Mouse (Mus musculus): ENCODE measurements around the gene Ppfia2. TPM values are rescaled to one million over a fixed set of nuclear protein-coding genes. Genes with fewer than 3 reads are reported as not detected.

The Ppfia2 gene
- polyA plus RNA-seq, 1 experiment from 2014 or later = 0.02 TPM

- no peak overlapping the region for H3K4me2 ChIP-seq
- no peak overlapping the region for H3K9ac ChIP-seq
- no peak for ATAC-seq
- H3K4me1 ChIP-seq = no peaks in the 10 kb centered on the region
- H3K4me3 ChIP-seq = no peak overlapping the region
- no peaks in the 10 kb centered on the region for H3K36me3 ChIP-seq
- H3K27me3 ChIP-seq (replicated peaks) = no peaks in the 10 kb centered on the region
- H3K27ac ChIP-seq = no peak overlapping the region
- H3K9me3 ChIP-seq (replicated peaks) = no peaks in the 10 kb centered on the region
- 74% methylated on average over 2 of the region's 2 CpGs for WGBS (ENCODE audit: insufficient replicate concordance)
Measured at GRCm38 (mm10) chr10:106719936-106720335, 249.8 kb downstream of the Ppfia2 start.

GRCm38 (mm10) chr10:106732265-106732664 lies 262.1 kb downstream of the Ppfia2 start:
- H3K9ac ChIP-seq = no peak overlapping the region
- ATAC-seq = no peak
- no peak overlapping the region for H3K27ac ChIP-seq
- no peaks in the 10 kb centered on the region for H3K36me3 ChIP-seq
- no peak overlapping the region for H3K4me3 ChIP-seq
- no peak overlapping the region for H3K4me2 ChIP-seq
- WGBS (ENCODE audit: insufficient replicate concordance) = 49% methylated on average over 2 of the region's 2 CpGs
- H3K9me3 ChIP-seq (replicated peaks) = no peaks in the 10 kb centered on the region
- no peaks in the 10 kb centered on the region for H3K27me3 ChIP-seq (replicated peaks)
- H3K4me1 ChIP-seq = no peaks in the 10 kb centered on the region

- Histone ChIP-seq H3K4me1 (no peaks in the 10 kb centered on the region), H3K9me3 (replicated peaks) (no peaks in the 10 kb centered on the region), H3K9ac (no peak overlapping the region), H3K4me2 (no peak overlapping the region), H3K27ac (no peak overlapping the region), H3K4me3 (no peak overlapping the region), H3K36me3 (no peaks in the 10 kb centered on the region), H3K27me3 (replicated peaks) (no peaks in the 10 kb centered on the region)
- ATAC-seq = no peak
- WGBS (ENCODE audit: insufficient replicate concordance) = 78% methylated on average over 4 of the region's 4 CpGs
Measured at GRCm38 (mm10) chr10:106736230-106737063, 266.3 kb downstream of the Ppfia2 start.

GRCm38 (mm10) chr10:106738190-106738589 lies 268.1 kb downstream of the Ppfia2 start:
- Histone ChIP-seq H3K9me3 (replicated peaks) (no peaks in the 10 kb centered on the region), H3K36me3 (no peaks in the 10 kb centered on the region), H3K9ac (no peak overlapping the region), H3K4me1 (no peaks in the 10 kb centered on the region), H3K27ac (no peak overlapping the region), H3K4me3 (no peak overlapping the region), H3K4me2 (no peak overlapping the region), H3K27me3 (replicated peaks) (no peaks in the 10 kb centered on the region)
- ATAC-seq = no peak
- 56% methylated on average over 3 of the region's 3 CpGs for WGBS (ENCODE audit: insufficient replicate concordance)

GRCm38 (mm10) chr10:106744966-106745365 lies 274.8 kb downstream of the Ppfia2 start:
- no peak overlapping the region for H3K9ac ChIP-seq
- H3K4me3 ChIP-seq = no peak overlapping the region
- no peaks in the 10 kb centered on the region for H3K9me3 ChIP-seq (replicated peaks)
- H3K36me3 ChIP-seq = no peaks in the 10 kb centered on the region
- H3K4me1 ChIP-seq = no peaks in the 10 kb centered on the region
- H3K27me3 ChIP-seq (replicated peaks) = no peaks in the 10 kb centered on the region
- ATAC-seq = no peak
- H3K27ac ChIP-seq = no peak overlapping the region
- H3K4me2 ChIP-seq = no peak overlapping the region

- no peak for ATAC-seq
- H3K9ac ChIP-seq = no peak overlapping the region
- no peaks in the 10 kb centered on the region for H3K36me3 ChIP-seq
- no peaks in the 10 kb centered on the region for H3K9me3 ChIP-seq (replicated peaks)
- no peaks in the 10 kb centered on the region for H3K27me3 ChIP-seq (replicated peaks)
- no peak overlapping the region for H3K4me2 ChIP-seq
- H3K4me1 ChIP-seq = no peaks in the 10 kb centered on the region
- no peak overlapping the region for H3K4me3 ChIP-seq
- 64% methylated on average over 6 of the region's 6 CpGs for WGBS (ENCODE audit: insufficient replicate concordance)
- no peak overlapping the region for H3K27ac ChIP-seq
Measured at GRCm38 (mm10) chr10:106761061-106761460, 290.9 kb downstream of the Ppfia2 start.

GRCm38 (mm10) chr10:106763785-106764184 lies 293.6 kb downstream of the Ppfia2 start:
- H3K36me3 ChIP-seq = no peaks in the 10 kb centered on the region
- no peaks in the 10 kb centered on the region for H3K9me3 ChIP-seq (replicated peaks)
- no peak for ATAC-seq
- H3K4me2 ChIP-seq = no peak overlapping the region
- no peak overlapping the region for H3K4me3 ChIP-seq
- H3K4me1 ChIP-seq = no peaks in the 10 kb centered on the region
- H3K9ac ChIP-seq = no peak overlapping the region
- 67% methylated on average over 7 of the region's 7 CpGs for WGBS (ENCODE audit: insufficient replicate concordance)
- H3K27me3 ChIP-seq (replicated peaks) = no peaks in the 10 kb centered on the region
- H3K27ac ChIP-seq = no peak overlapping the region

GRCm38 (mm10) chr10:106775571-106775970 lies 305.4 kb downstream of the Ppfia2 start:
- Histone ChIP-seq H3K4me2 (no peak overlapping the region), H3K4me1 (no peaks in the 10 kb centered on the region), H3K9me3 (replicated peaks) (no peaks in the 10 kb centered on the region), H3K9ac (no peak overlapping the region), H3K4me3 (no peak overlapping the region), H3K36me3 (no peaks in the 10 kb centered on the region), H3K27ac (no peak overlapping the region), H3K27me3 (replicated peaks) (no peaks in the 10 kb centered on the region)
- WGBS (ENCODE audit: insufficient replicate concordance) = 81% methylated on average over 1 of the region's 1 CpGs
- no peak for ATAC-seq

- Histone ChIP-seq H3K4me3 (no peak overlapping the region), H3K36me3 (no peaks in the 10 kb centered on the region), H3K27me3 (replicated peaks) (no peaks in the 10 kb centered on the region), H3K9ac (no peak overlapping the region), H3K4me1 (no peaks in the 10 kb centered on the region), H3K4me2 (no peak overlapping the region), H3K9me3 (replicated peaks) (no peaks in the 10 kb centered on the region), H3K27ac (no peak overlapping the region)
- no peak for ATAC-seq
- WGBS (ENCODE audit: insufficient replicate concordance) = 58% methylated on average over 2 of the region's 2 CpGs
Measured at GRCm38 (mm10) chr10:106815447-106815846, 345.3 kb downstream of the Ppfia2 start.

- 69% methylated on average over 4 of the region's 4 CpGs for WGBS (ENCODE audit: insufficient replicate concordance)
- H3K9ac ChIP-seq = no peak overlapping the region
- no peak overlapping the region for H3K4me2 ChIP-seq
- no peaks in the 10 kb centered on the region for H3K27me3 ChIP-seq (replicated peaks)
- H3K4me3 ChIP-seq = no peak overlapping the region
- H3K9me3 ChIP-seq (replicated peaks) = no peaks in the 10 kb centered on the region
- no peak for ATAC-seq
- no peaks in the 10 kb centered on the region for H3K4me1 ChIP-seq
- H3K36me3 ChIP-seq = no peaks in the 10 kb centered on the region
- no peak overlapping the region for H3K27ac ChIP-seq
Measured at GRCm38 (mm10) chr10:106818381-106818780, 348.2 kb downstream of the Ppfia2 start.

- WGBS (ENCODE audit: insufficient replicate concordance) = 73% methylated on average over 1 of the region's 1 CpGs
- no peak overlapping the region for H3K9ac ChIP-seq
- no peak for ATAC-seq
- H3K27ac ChIP-seq = no peak overlapping the region
- no peaks in the 10 kb centered on the region for H3K36me3 ChIP-seq
- no peak overlapping the region for H3K4me2 ChIP-seq
- no peaks in the 10 kb centered on the region for H3K4me1 ChIP-seq
- no peaks in the 10 kb centered on the region for H3K27me3 ChIP-seq (replicated peaks)
- H3K4me3 ChIP-seq = no peak overlapping the region
- no peaks in the 10 kb centered on the region for H3K9me3 ChIP-seq (replicated peaks)
Measured at GRCm38 (mm10) chr10:106824215-106824614, 354.1 kb downstream of the Ppfia2 start.

GRCm38 (mm10) chr10:106838476-106838875 lies 368.3 kb downstream of the Ppfia2 start:
- no peaks in the 10 kb centered on the region for H3K27me3 ChIP-seq (replicated peaks)
- H3K9me3 ChIP-seq (replicated peaks) = no peaks in the 10 kb centered on the region
- no peak for ATAC-seq
- H3K4me3 ChIP-seq = no peak overlapping the region
- H3K36me3 ChIP-seq = no peaks in the 10 kb centered on the region
- WGBS (ENCODE audit: insufficient replicate concordance) = 36% methylated on average over 1 of the region's 1 CpGs
- H3K4me2 ChIP-seq = no peak overlapping the region
- H3K4me1 ChIP-seq = no peaks in the 10 kb centered on the region
- H3K27ac ChIP-seq = no peak overlapping the region
- H3K9ac ChIP-seq = no peak overlapping the region

- H3K27ac ChIP-seq = no peak overlapping the region
- no peak overlapping the region for H3K4me3 ChIP-seq
- no peaks in the 10 kb centered on the region for H3K27me3 ChIP-seq (replicated peaks)
- no peaks in the 10 kb centered on the region for H3K36me3 ChIP-seq
- H3K4me1 ChIP-seq = no peaks in the 10 kb centered on the region
- no peak for ATAC-seq
- WGBS (ENCODE audit: insufficient replicate concordance) = 66% methylated on average over 6 of the region's 6 CpGs
- H3K4me2 ChIP-seq = no peak overlapping the region
- H3K9ac ChIP-seq = no peak overlapping the region
- H3K9me3 ChIP-seq (replicated peaks) = no peaks in the 10 kb centered on the region
Measured at GRCm38 (mm10) chr10:106858106-106858505, 388.0 kb downstream of the Ppfia2 start.

Measured in liver, embryonic 12.5 days (tissue).